22 mouse cellular contexts compared by ENCODE assay signal in genomic region chr8:125512561-125512960, GRCm38 (mm10).
"Had no signal": no experiment of that assay in that cellular context is flagged by ENCODE, and none has a peak within 500 bp of the region (broad histone marks: within the 10 kb centered on the region; RNA-seq: fewer than 3 reads in every experiment).

No protein-coding gene starts in this region.

- H3K4me1 ChIP-seq: megakaryocyte, embryonic 14.5 days had no signal

- H3K4me2 ChIP-seq: limb, embryonic 13.5 days; liver, embryonic 12.5 days; liver, embryonic 15.5 days; lung, embryonic 15.5 days; midbrain, embryonic 13.5 days; neural tube, embryonic 13.5 days; stomach, embryonic 15.5 days had no signal

- ATAC-seq: liver, embryonic 12.5 days; midbrain, embryonic 13.5 days; midbrain, embryonic 16.5 days had no signal

- H3K27me3 ChIP-seq: limb, embryonic 13.5 days; liver, embryonic 12.5 days; liver, embryonic 15.5 days; lung, embryonic 15.5 days; stomach, embryonic 15.5 days had no signal

- H3K27ac ChIP-seq: limb, embryonic 10.5 days; limb, embryonic 13.5 days; liver, embryonic 12.5 days; liver, embryonic 15.5 days; midbrain, embryonic 13.5 days had no signal

- H3K4me3 ChIP-seq: layer of hippocampus, adult 2 months; limb, embryonic 10.5 days; limb, embryonic 13.5 days; liver, embryonic 12.5 days; liver, embryonic 15.5 days; lung, embryonic 15.5 days; megakaryocyte, embryonic 14.5 days; midbrain, embryonic 10.5 days; midbrain, embryonic 13.5 days; myocyte; neural tube, embryonic 13.5 days; stomach, embryonic 15.5 days had no signal

- H3K9ac ChIP-seq: limb, embryonic 13.5 days; liver, embryonic 12.5 days; liver, embryonic 15.5 days; lung, embryonic 15.5 days; midbrain, embryonic 13.5 days; neural tube, embryonic 13.5 days; stomach, embryonic 15.5 days had no signal

- DNase-seq: kidney, postnatal 25 days; layer of hippocampus, adult 9-11 months; liver; lung, adult 18-20 months; lung, postnatal 10 days; retina, postnatal 1 day; right cerebral cortex, postnatal 25 days; spleen, adult 18-20 months; thymus, postnatal 25 days had no signal

- H3K9me3 ChIP-seq: limb, embryonic 10.5 days; limb, embryonic 13.5 days; liver, embryonic 12.5 days; liver, embryonic 15.5 days; lung, embryonic 15.5 days; megakaryocyte, embryonic 14.5 days; midbrain, embryonic 10.5 days; midbrain, embryonic 13.5 days; neural tube, embryonic 13.5 days; stomach, embryonic 15.5 days had no signal

- H3K36me3 ChIP-seq: limb, embryonic 13.5 days; liver, embryonic 12.5 days; liver, embryonic 15.5 days; lung, embryonic 15.5 days; midbrain, embryonic 10.5 days; midbrain, embryonic 13.5 days; neural tube, embryonic 13.5 days; stomach, embryonic 15.5 days had no signal
